Mouse (Mus musculus) small intestine, adult 2 months (tissue): ENCODE measurements around the gene Tnrc6a.

Experiments used
- CTCF ChIP-seq: fragments of 200-500 bp; IDR thresholded peaks from 2 replicates; pipeline ENCODE4 v1.5.1; 2012; ENCODE audit warnings: low read depth, mild to moderate bottlenecking, control low read depth, inconsistent platforms, low read length, moderate library complexity, mixed read lengths; ENCODE audit not compliant: insufficient replicate concordance, insufficient read length; ENCODE audit errors: extremely low read depth
- POLR2A ChIP-seq: fragments of 200-500 bp; IDR thresholded peaks from 2 replicates; pipeline ENCODE4 v1.6.1; 2012; ENCODE audit warnings: low read depth, mild to moderate bottlenecking, control low read depth, inconsistent platforms, low read length, moderate library complexity

DNA sequence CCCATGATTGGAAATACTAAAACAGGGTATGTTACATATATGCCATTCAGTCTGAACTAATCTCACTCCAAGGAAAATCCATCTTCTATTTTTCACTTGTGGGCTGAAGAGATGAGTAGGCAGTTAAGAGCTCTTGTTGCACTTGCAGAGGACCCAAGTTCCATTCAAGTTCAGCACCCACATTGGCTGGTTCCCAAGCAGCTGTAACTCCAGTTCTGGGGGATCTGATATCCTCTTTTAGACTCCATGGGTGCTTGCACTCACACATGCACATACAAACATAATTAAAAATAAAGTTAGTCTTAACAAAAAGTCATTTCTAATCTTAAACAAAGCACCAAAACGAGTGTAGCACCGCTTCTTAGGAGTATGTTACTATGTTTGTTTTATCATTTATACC, 5.4 kb downstream of the Tnrc6a start:
- TF ChIP-seq POLR2A (no peak), CTCF (no peak)
